Mouse (Mus musculus) limb, embryonic 15.5 days (tissue): ENCODE measurements around the gene Gm14295. TPM values are rescaled to one million over a fixed set of nuclear protein-coding genes. Genes with fewer than 3 reads are reported as not detected.
A peak's percentile ranks its signal among the peaks of the same experiment; 100 is the strongest.
"Not testable (repeated sequence)": the region's sequence is repeated elsewhere in the genome, so short reads cannot be mapped to it uniquely, and the experiment has no call there.

Experiments used
- ATAC-seq: fragments of 200-750 bp; cut with Nextera tagmentation; 2 replicates; pipeline ENCODE4 v1.8.0; 2017; ENCODE audit warnings: low read depth, moderate TSS enrichment; ENCODE audit not compliant: insufficient number of reproducible peaks, low FRiP score, low TSS enrichment
- H3K27ac ChIP-seq: fragments of 300-500 bp; sonication (generic); 2 replicates; pipeline ENCODE4 v1.5.1; 2015; ENCODE audit warnings: moderate library complexity, mild to moderate bottlenecking, inconsistent platforms
- H3K27me3 ChIP-seq: fragments of 300-500 bp; sonication (generic); 2 replicates; pipeline ENCODE4 v1.6.1; 2015; ENCODE audit warnings: inconsistent platforms
- H3K36me3 ChIP-seq: fragments of 300-500 bp; sonication (generic); 2 replicates; pipeline ENCODE4 v1.6.1; 2015; ENCODE audit warnings: inconsistent platforms
- H3K4me1 ChIP-seq: fragments of 300-500 bp; sonication (generic); 2 replicates; pipeline ENCODE4 v1.6.1; 2015; ENCODE audit warnings: inconsistent platforms
- H3K4me2 ChIP-seq: fragments of 300-500 bp; sonication (generic); 2 replicates; pipeline ENCODE4 v1.6.1; 2015; ENCODE audit warnings: mild to moderate bottlenecking, inconsistent platforms
- H3K4me3 ChIP-seq: fragments of 300-500 bp; sonication (generic); 2 replicates; pipeline ENCODE4 v1.5.1; 2015; ENCODE audit warnings: mild to moderate bottlenecking, inconsistent platforms
- H3K9ac ChIP-seq: fragments of 300-500 bp; sonication (generic); 2 replicates; pipeline ENCODE4 v1.6.1; 2015; ENCODE audit warnings: inconsistent platforms
- H3K9me3 ChIP-seq: fragments of 300-500 bp; sonication (generic); 2 replicates; pipeline ENCODE4 v1.6.1; 2016; ENCODE audit warnings: inconsistent platforms
- WGBS: fragments of 180-500 bp; shearing (Covaris S2); methylation state at CpG from one replicate; pipeline ENCODE4 v1.1.7; 2015; 5-methylcytosine and 5-hydroxymethylcytosine counted together
- polyA plus RNA-seq: library from polyadenylated mRNA; unstranded; fragments of >200 nt; fragmentation: Nextera tagmentation; extraction: Ambion mirVana; gene quantifications from 2 replicates; pipeline ENCODE4 v1.2.1, GENCODE M21; 2015

The Gm14295 gene
- 12.0 and 14.5 TPM in 2 replicates for polyA plus RNA-seq

GRCm38 (mm10) chr2:176798312-176798711 lies at the start of gene Gm14295:
Gm14295 (plus strand) TSS chr2:176798612.
- not testable (repeated sequence) for H3K27ac ChIP-seq, H3K4me1 ChIP-seq, H3K36me3 ChIP-seq, H3K9me3 ChIP-seq, ATAC-seq, H3K27me3 ChIP-seq
- peak within 1 kb of the TSS; percentile 34 for H3K4me2 ChIP-seq
- H3K9ac ChIP-seq, result peak within 1 kb of the TSS; percentile 26; the same call in 1 of the 2 replicates
- peak within 1 kb of the TSS; percentile 43 for H3K4me3 ChIP-seq
- no CpG with 5 or more reads among the region's 6 CpGs for WGBS

GRCm38 (mm10) chr2:176798785-176799184 lies 373 bp downstream of the Gm14295 start:
- ATAC-seq, result not testable (repeated sequence)
- 14% methylated on average over 15 of the region's 15 CpGs for WGBS

GRCm38 (mm10) chr2:176830840-176831239 lies 32.4 kb downstream of the Gm14295 start, which contains the start of gene Gm14408:
Gm14408 (plus strand) TSS chr2:176831140.
- not testable (repeated sequence) for H3K9ac ChIP-seq, H3K9me3 ChIP-seq, H3K36me3 ChIP-seq, H3K4me2 ChIP-seq, H3K4me1 ChIP-seq, ATAC-seq, H3K4me3 ChIP-seq, H3K27ac ChIP-seq, H3K27me3 ChIP-seq
- WGBS, result 89% methylated on average over 1 of the region's 3 CpGs

More at GRCm38 (mm10) chr2:176798785-176799184, 373 bp downstream of the Gm14295 start:
- H3K27me3 ChIP-seq, H3K9me3 ChIP-seq, H3K4me1 ChIP-seq, H3K36me3 ChIP-seq, H3K27ac ChIP-seq: not testable (repeated sequence)
- Histone ChIP-seq H3K4me3 (peak overlapping the region; percentile 43), H3K9ac (peak overlapping the region; percentile 26; the same call in 1 of the 2 replicates), H3K4me2 (peak overlapping the region; percentile 34)

Other genes with a start within 250 kb of the Gm14295 start
- 15.3 and 18.7 TPM in 2 replicates for gene Gm14308, start 162.3 kb upstream of the Gm14295 start, polyA plus RNA-seq
- gene Zfp973, start 128.1 kb upstream of the Gm14295 start, polyA plus RNA-seq, result 8.8 and 9.1 TPM in 2 replicates
- gene Gm14305, start 90.3 kb upstream of the Gm14295 start, polyA plus RNA-seq, result 24.8 and 27.5 TPM in 2 replicates
- gene Gm14408, start 32.5 kb downstream of the Gm14295 start, polyA plus RNA-seq, result not detected in 2 replicates
- gene Gm14296, start 129.2 kb downstream of the Gm14295 start, polyA plus RNA-seq, result 10.0 and 11.2 TPM in 2 replicates
- 7.4 and 9.0 TPM in 2 replicates for gene Gm14419, start 202.3 kb downstream of the Gm14295 start, polyA plus RNA-seq